Mouse (Mus musculus): ENCODE results near the gene Ddx20.
"Not testable (repeated sequence)": the region's sequence is repeated elsewhere in the genome, so short reads cannot be mapped to it uniquely, and the experiment has no call there.

The Ddx20 gene

GRCm38 (mm10) chr3:105704031-105705008 is 16.9 kb upstream of the Ddx20 start, which contains the start of gene Inka2:
Gene Inka2, plus strand, starts transcription at chr3:105704599.
- peak; percentile 90 to 91 for DNase-seq

- no peak for DNase-seq
Observed at GRCm38 (mm10) chr3:105703571-105703970, 16.2 kb upstream of the Ddx20 start.

- no peak for DNase-seq
Observed at GRCm38 (mm10) chr3:105701399-105701798, 14.0 kb upstream of the Ddx20 start.

GRCm38 (mm10) chr3:105700786-105701185 is 13.4 kb upstream of the Ddx20 start:
- DNase-seq = not testable (repeated sequence)

- peak in 1 of 2 experiments; percentile 22 for DNase-seq
Observed at GRCm38 (mm10) chr3:105699241-105699933, 12.0 kb upstream of the Ddx20 start.

GRCm38 (mm10) chr3:105698311-105698710 is 10.9 kb upstream of the Ddx20 start:
- DNase-seq = no peak

GRCm38 (mm10) chr3:105697148-105697441 is 9.7 kb upstream of the Ddx20 start:
- peak in 1 of 2 experiments; percentile 30 for DNase-seq

- DNase-seq = peak; percentile 59 to 60
Observed at GRCm38 (mm10) chr3:105696387-105697147, 9.2 kb upstream of the Ddx20 start.

- peak; percentile 77 for DNase-seq
Observed at GRCm38 (mm10) chr3:105695476-105696386, 8.4 kb upstream of the Ddx20 start.

GRCm38 (mm10) chr3:105693327-105694080 is 6.1 kb upstream of the Ddx20 start:
- peak in 1 of 2 experiments; percentile 25 for DNase-seq

- DNase-seq = no peak
Observed at GRCm38 (mm10) chr3:105688536-105688935, 1.2 kb upstream of the Ddx20 start.

- DNase-seq = no peak
Observed at GRCm38 (mm10) chr3:105686394-105687323, 715 bp downstream of the Ddx20 start.

GRCm38 (mm10) chr3:105680346-105680745 is 7.0 kb downstream of the Ddx20 start:
- DNase-seq = no peak

GRCm38 (mm10) chr3:105675932-105676331 is 11.4 kb downstream of the Ddx20 start:
- no peak for DNase-seq

GRCm38 (mm10) chr3:105674595-105675218 is 12.7 kb downstream of the Ddx20 start:
- DNase-seq = peak; percentile 65 to 79

- no peak for DNase-seq
Observed at GRCm38 (mm10) chr3:105670801-105671200, 16.6 kb downstream of the Ddx20 start.

- no peak for DNase-seq
Observed at GRCm38 (mm10) chr3:105669776-105670175, 17.6 kb downstream of the Ddx20 start.

- no peak for DNase-seq
Observed at GRCm38 (mm10) chr3:105668161-105668560, 19.2 kb downstream of the Ddx20 start.

- no peak for DNase-seq
Observed at GRCm38 (mm10) chr3:105666996-105667523, 20.3 kb downstream of the Ddx20 start.

All from cerebellum, postnatal 25 days (tissue).